Mouse (Mus musculus) gastrocnemius, postnatal 4 days (tissue): ENCODE data around the gene Tbc1d1. TPM values are rescaled to one million over a fixed set of nuclear protein-coding genes. Genes with fewer than 3 reads are reported as not detected.

Source experiments
- DNase-seq, 2 experiments: peaks; one replicate each; pipeline ENCODE4 v3.0.0; 2021 to 2022; ENCODE audit warnings: low spot score in 2 of 2, mixed read lengths in 2 of 2
- total RNA-seq, 2 experiments: library from RNA; stranded (reverse); gene quantifications; 2 replicates each; pipeline ENCODE4 v1.2.3; 2021

Tbc1d1 gene
- total RNA-seq, 2 experiments from 2014 or later, result 22.9 to 28.7 TPM

GRCm38 (mm10) chr5:64202306-64202705, 46.2 kb downstream of the Tbc1d1 start:
- DNase-seq, result no peak

GRCm38 (mm10) chr5:64205610-64206009, 49.5 kb downstream of the Tbc1d1 start:
- no peak for DNase-seq

- DNase-seq, result no peak
Observed at GRCm38 (mm10) chr5:64206431-64206830, 50.3 kb downstream of the Tbc1d1 start.

- no peak for DNase-seq
Observed at GRCm38 (mm10) chr5:64206875-64207274, 50.8 kb downstream of the Tbc1d1 start.

- DNase-seq, result no peak
Observed at GRCm38 (mm10) chr5:64207800-64208199, 51.7 kb downstream of the Tbc1d1 start.

- DNase-seq, result no peak
Observed at GRCm38 (mm10) chr5:64210817-64211216, 54.7 kb downstream of the Tbc1d1 start.

- DNase-seq, result no peak
Observed at GRCm38 (mm10) chr5:64211284-64211683, 55.2 kb downstream of the Tbc1d1 start.

GRCm38 (mm10) chr5:64212206-64212605, 56.1 kb downstream of the Tbc1d1 start:
- no peak for DNase-seq

GRCm38 (mm10) chr5:64212619-64213018, 56.5 kb downstream of the Tbc1d1 start:
- DNase-seq, result no peak

GRCm38 (mm10) chr5:64215806-64216205, 59.7 kb downstream of the Tbc1d1 start:
- no peak for DNase-seq

GRCm38 (mm10) chr5:64216326-64216725, 60.2 kb downstream of the Tbc1d1 start:
- DNase-seq, result no peak

GRCm38 (mm10) chr5:64217256-64217655, 61.2 kb downstream of the Tbc1d1 start:
- DNase-seq, result no peak

GRCm38 (mm10) chr5:64217816-64218602, 61.9 kb downstream of the Tbc1d1 start:
- no peak for DNase-seq

GRCm38 (mm10) chr5:64218603-64218999, 62.5 kb downstream of the Tbc1d1 start:
- no peak for DNase-seq

GRCm38 (mm10) chr5:64220776-64221175, 64.7 kb downstream of the Tbc1d1 start:
- DNase-seq, result no peak

- no peak for DNase-seq
Observed at GRCm38 (mm10) chr5:64224735-64225425, 68.8 kb downstream of the Tbc1d1 start.

GRCm38 (mm10) chr5:64228252-64228651, 72.1 kb downstream of the Tbc1d1 start:
- DNase-seq, result no peak

- DNase-seq, result no peak
Observed at GRCm38 (mm10) chr5:64229336-64229866, 73.3 kb downstream of the Tbc1d1 start.

- peak; percentile 85 to 92 for DNase-seq
Observed at GRCm38 (mm10) chr5:64230061-64230466, 74.0 kb downstream of the Tbc1d1 start.

GRCm38 (mm10) chr5:64230507-64231041, 74.5 kb downstream of the Tbc1d1 start:
- DNase-seq, result peak in 1 of 2 experiments; percentile 20

GRCm38 (mm10) chr5:64232872-64233271, 76.8 kb downstream of the Tbc1d1 start:
- no peak for DNase-seq
